Mouse (Mus musculus) thymus, postnatal 36 days (tissue): Measurements from ENCODE around the gene Asgr1.

ENCODE experiments used
- DNase-seq, 2 experiments: peaks; one replicate each; pipeline ENCODE4 v3.0.0; 2022; ENCODE audit warnings: mixed read lengths in 2 of 2

Asgr1 gene

GRCm38 (mm10) chr11:70027397-70027796, 26.5 kb upstream of the Asgr1 start:
- DNase-seq, result peak in 1 of 2 experiments; percentile 39

- DNase-seq, result no peak
These were observed 25.3 kb upstream of the Asgr1 start for GRCm38 (mm10) chr11:70028401-70029129.

- DNase-seq, result peak; percentile 60 to 77
These were observed 24.6 kb upstream of the Asgr1 start for GRCm38 (mm10) chr11:70029130-70029801.

GRCm38 (mm10) chr11:70029829-70030550, 23.9 kb upstream of the Asgr1 start:
- no peak for DNase-seq

- DNase-seq, result no peak
These were observed 23.1 kb upstream of the Asgr1 start for GRCm38 (mm10) chr11:70030651-70031320.

- no peak for DNase-seq
These were observed 22.6 kb upstream of the Asgr1 start for GRCm38 (mm10) chr11:70031321-70031670.

GRCm38 (mm10) chr11:70038174-70038573, 15.7 kb upstream of the Asgr1 start:
- DNase-seq, result no peak

GRCm38 (mm10) chr11:70039631-70040030, 14.3 kb upstream of the Asgr1 start:
- no peak for DNase-seq

GRCm38 (mm10) chr11:70040184-70040583, 13.7 kb upstream of the Asgr1 start:
- DNase-seq, result no peak

- DNase-seq, result no peak
These were observed 11.4 kb upstream of the Asgr1 start for GRCm38 (mm10) chr11:70042309-70043085.

- no peak for DNase-seq
These were observed 10.2 kb upstream of the Asgr1 start for GRCm38 (mm10) chr11:70043665-70044064.

- no peak for DNase-seq
These were observed 8.4 kb upstream of the Asgr1 start for GRCm38 (mm10) chr11:70045435-70045834.

GRCm38 (mm10) chr11:70049366-70049765, 4.5 kb upstream of the Asgr1 start:
- DNase-seq, result no peak

GRCm38 (mm10) chr11:70049816-70050215, 4.1 kb upstream of the Asgr1 start:
- no peak for DNase-seq

- DNase-seq, result no peak
These were observed 729 bp upstream of the Asgr1 start for GRCm38 (mm10) chr11:70053156-70053555.

GRCm38 (mm10) chr11:70055618-70056214, 1.8 kb downstream of the Asgr1 start:
- DNase-seq, result peak; percentile 64 to 73

- no peak for DNase-seq
These were observed 3.9 kb downstream of the Asgr1 start for GRCm38 (mm10) chr11:70057805-70058204.

GRCm38 (mm10) chr11:70059930-70060329, 6.0 kb downstream of the Asgr1 start:
- DNase-seq, result no peak

- DNase-seq, result no peak
These were observed 9.2 kb downstream of the Asgr1 start for GRCm38 (mm10) chr11:70063053-70063452.

GRCm38 (mm10) chr11:70066701-70067100, 12.8 kb downstream of the Asgr1 start:
- no peak for DNase-seq

GRCm38 (mm10) chr11:70068245-70068644, 14.4 kb downstream of the Asgr1 start:
- no peak for DNase-seq

- DNase-seq, result no peak
These were observed 16.2 kb downstream of the Asgr1 start for GRCm38 (mm10) chr11:70070057-70070456.
